Mouse (Mus musculus): ENCODE data around the gene Ripk3. TPM values are rescaled to one million over a fixed set of nuclear protein-coding genes. Genes with fewer than 3 reads are reported as not detected.

Gene Ripk3
- polyA plus RNA-seq (2021): 0.12 TPM

GRCm38 (mm10) chr14:55788256-55789050, at the start of gene Ripk3:
Gene Ripk3 (minus strand): TSS chr14:55788865.
- CTCF ChIA-PET: no interaction called here
- no peak for TF ChIP-seq CTCF (IDR thresholded peaks at IDR 0.05)
- peaks cover 49% of the 10 kb centered on the region for H3K27me3 ChIP-seq
- POLR2A ChIA-PET: no interaction called here
- no peak for ATAC-seq
- in situ Hi-C loops (cut with MboI; ENCODE audit: low pct_unique_long_range_greater_than_20kb): no loop called here
- no peak for DNase-seq (ENCODE audit: low read depth, low spot score)

GRCm38 (mm10) chr14:55838312-55838711, 49.6 kb upstream of the Ripk3 start:
- H3K27me3 ChIP-seq: peaks cover 3% of the 10 kb centered on the region
- CTCF ChIA-PET: interaction anchor here (1.1 kb wide), 1 partner anchor 16 kb away, joined by 4 read pairs; the partner anchor contains the start of gene Nfatc4
- DNase-seq (ENCODE audit: low read depth, low spot score) (no peak), ATAC-seq (no peak)
- in situ Hi-C loops (cut with MboI; ENCODE audit: low pct_unique_long_range_greater_than_20kb): no loop called here
- no peak for TF ChIP-seq CTCF (IDR thresholded peaks at IDR 0.05)
- POLR2A ChIA-PET: no interaction called here

GRCm38 (mm10) chr14:55834808-55835533, 46.3 kb upstream of the Ripk3 start:
- DNase-seq (ENCODE audit: low read depth, low spot score) (no peak), ATAC-seq (no peak)
- ChIA-PET POLR2A (no interaction called here), CTCF (interaction anchor here (1.2 to 1.7 kb wide), 2 partner anchors 8 to 15 kb away, joined by 3 to 4 read pairs; no protein-coding TSS in a partner anchor)
- no peak for TF ChIP-seq CTCF (IDR thresholded peaks at IDR 0.05)
- peaks cover 3% of the 10 kb centered on the region for H3K27me3 ChIP-seq
- in situ Hi-C loops (cut with MboI; ENCODE audit: low pct_unique_long_range_greater_than_20kb): no loop called here

GRCm38 (mm10) chr14:55833126-55833525, 44.5 kb upstream of the Ripk3 start:
- peaks cover 3% of the 10 kb centered on the region for H3K27me3 ChIP-seq
- TF ChIP-seq CTCF (IDR thresholded peaks at IDR 0.05): no peak
- POLR2A ChIA-PET: no interaction called here
- ATAC-seq (no peak), DNase-seq (ENCODE audit: low read depth, low spot score) (no peak)
- in situ Hi-C loops (cut with MboI; ENCODE audit: low pct_unique_long_range_greater_than_20kb): no loop called here
- CTCF ChIA-PET: no interaction called here

GRCm38 (mm10) chr14:55830331-55830730, 41.7 kb upstream of the Ripk3 start:
- in situ Hi-C loops (cut with MboI; ENCODE audit: low pct_unique_long_range_greater_than_20kb): no loop called here
- no peaks in the 10 kb centered on the region for H3K27me3 ChIP-seq
- no peak for TF ChIP-seq CTCF (IDR thresholded peaks at IDR 0.05)
- ATAC-seq (no peak), DNase-seq (ENCODE audit: low read depth, low spot score) (no peak)
- ChIA-PET POLR2A (no interaction called here), CTCF (no interaction called here)

- ATAC-seq: no peak
- CTCF ChIA-PET: interaction anchor here (1.2 kb wide), 1 partner anchor 49 kb away, joined by 4 read pairs; no protein-coding TSS in a partner anchor
- DNase-seq (ENCODE audit: low read depth, low spot score): no peak
- TF ChIP-seq CTCF (IDR thresholded peaks at IDR 0.05): no peak
- in situ Hi-C loops (cut with MboI; ENCODE audit: low pct_unique_long_range_greater_than_20kb): no loop called here
- POLR2A ChIA-PET: no interaction called here
- H3K27me3 ChIP-seq: no peaks in the 10 kb centered on the region
These were observed 41.2 kb upstream of the Ripk3 start for GRCm38 (mm10) chr14:55829854-55830253.

- no peak for DNase-seq (ENCODE audit: low read depth, low spot score)
These were observed 40.1 kb upstream of the Ripk3 start for GRCm38 (mm10) chr14:55828716-55829263.

GRCm38 (mm10) chr14:55826551-55827340, 38.1 kb upstream of the Ripk3 start:
- no peak for DNase-seq (ENCODE audit: low read depth, low spot score)
- ChIA-PET CTCF (interaction anchor here (1.3 to 1.4 kb wide), 2 partner anchors 9 to 29 kb away, joined by 3 read pairs; no protein-coding TSS in a partner anchor), POLR2A (no interaction called here)
- no peaks in the 10 kb centered on the region for H3K27me3 ChIP-seq
- ATAC-seq: no peak
- in situ Hi-C loops (cut with MboI; ENCODE audit: low pct_unique_long_range_greater_than_20kb): no loop called here
- no peak for TF ChIP-seq CTCF (IDR thresholded peaks at IDR 0.05)

More at GRCm38 (mm10) chr14:55828716-55829263, 40.1 kb upstream of the Ripk3 start:
- in situ Hi-C loops (cut with MboI; ENCODE audit: low pct_unique_long_range_greater_than_20kb): no loop called here
- CTCF ChIA-PET: interaction anchor here (1.2 kb wide), 1 partner anchor 48 kb away, joined by 4 read pairs; no protein-coding TSS in a partner anchor
- no peak for TF ChIP-seq CTCF (IDR thresholded peaks at IDR 0.05)
- POLR2A ChIA-PET: interaction anchor here (0.6 kb wide), 1 partner anchor 9 kb away, joined by 3 read pairs; no protein-coding TSS in a partner anchor
- H3K27me3 ChIP-seq: no peaks in the 10 kb centered on the region
- ATAC-seq: no peak

GRCm38 (mm10) chr14:55826142-55826541, 37.5 kb upstream of the Ripk3 start:
- in situ Hi-C loops (cut with MboI; ENCODE audit: low pct_unique_long_range_greater_than_20kb): no loop called here
- CTCF ChIA-PET: no interaction called here
- DNase-seq (ENCODE audit: low read depth, low spot score) (no peak), ATAC-seq (no peak)
- POLR2A ChIA-PET: no interaction called here
- H3K27me3 ChIP-seq: no peaks in the 10 kb centered on the region
- no peak for TF ChIP-seq CTCF (IDR thresholded peaks at IDR 0.05)

All from Patski (cell line).